ENCODE assay signal across 8 mouse cellular contexts in the genomic region with DNA sequence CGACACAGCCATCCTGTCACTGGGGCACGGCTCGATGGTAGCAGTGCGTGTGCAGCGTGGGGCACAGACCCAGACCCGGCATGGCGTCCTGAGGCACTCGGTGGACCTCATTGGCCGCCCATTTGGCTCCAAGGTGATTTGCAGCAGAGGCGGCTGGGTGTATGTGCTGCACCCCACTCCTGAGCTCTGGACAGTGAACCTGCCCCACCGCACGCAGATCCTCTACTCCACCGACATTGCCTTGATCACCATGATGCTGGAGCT. TPM values are rescaled to one million over a fixed set of nuclear protein-coding genes. Genes with fewer than 3 reads are reported as not detected.
DNase-seq lines count a peak whose midpoint lies in the region; ATAC-seq and TF ChIP-seq lines count a peak whose summit lies in the region.

No protein-coding gene starts in this region.

- H3K27ac ChIP-seq in heart, embryonic 11.5 days (ENCODE audit: low read depth, low read length) = no peak overlapping the region
- no peak overlapping the region for H3K27ac ChIP-seq in ES-Bruce4 (ENCODE audit: insufficient read depth, low read length)
- H3K27ac ChIP-seq in macrophage = 0 out of 2 replicates have a peak overlapping the region, but pooled peaks have one; percentile 5

- no peak for ATAC-seq in heart, embryonic 11.5 days (replicated peaks; ENCODE audit: insufficient number of reproducible peaks, low FRiP score, low TSS enrichment)
- ATAC-seq in granulocyte monocyte progenitor cell, adult 5-6 weeks (replicated peaks; ENCODE audit: poor library complexity, severe bottlenecking) = peak; percentile 6; the same call in 1 of the 2 replicates

- intact Hi-C loops in heart, postnatal 14 days (cut with DNase I) = no loop called here

- H3K36me3 ChIP-seq in heart, embryonic 11.5 days (ENCODE audit: control insufficient read depth, insufficient read depth, low read length) = no peaks in the 10 kb centered on the region
- no peaks in the 10 kb centered on the region for H3K36me3 ChIP-seq in ES-Bruce4 (ENCODE audit: control insufficient read depth, insufficient read depth, low read length, poor library complexity, severe bottlenecking)
- H3K36me3 ChIP-seq in macrophage (ENCODE audit: inconsistent target) = peaks cover 8% of the 10 kb centered on the region; the same call in 1 of the 2 replicates

- peaks cover 17% of the 10 kb centered on the region for H3K79me2 ChIP-seq in macrophage (ENCODE audit: inconsistent target)

- DNase-seq in heart, postnatal 14 days = no peak
- DNase-seq in adrenal gland, postnatal 25 days = no peak
- no peak for DNase-seq in ovary, postnatal 14 days (ENCODE audit: low spot score)
- DNase-seq in gastrocnemius, adult 8-10 months (ENCODE audit: low spot score in 2 of 2) = no peak

- WGBS in heart, embryonic 11.5 days (ENCODE audit: insufficient replicate concordance) = 7% methylated on average over 13 of the region's 13 CpGs
- 9% methylated on average over 13 of the region's 13 CpGs for WGBS in macrophage (ENCODE audit: missing documents)

- peak overlapping the region; percentile 83 for H3K9ac ChIP-seq in heart, embryonic 11.5 days (ENCODE audit: low read depth, low read length)
- peak overlapping the region; percentile 64 for H3K9ac ChIP-seq in ES-Bruce4 (ENCODE audit: low read depth, poor library complexity, severe bottlenecking)

- TF ChIP-seq CTCF in ES-Bruce4 (IDR thresholded peaks at IDR 0.05; ENCODE audit: low read depth, low read length) = no peak

- H3K9me3 ChIP-seq in heart, embryonic 11.5 days (replicated peaks; ENCODE audit: control insufficient read depth, low read length) = no peaks in the 10 kb centered on the region
- H3K9me3 ChIP-seq in ES-Bruce4 (replicated peaks; ENCODE audit: control insufficient read depth, insufficient read depth, low read length, poor library complexity, severe bottlenecking) = no peaks in the 10 kb centered on the region

- peaks cover 38% of the 10 kb centered on the region for H3K4me1 ChIP-seq in heart, embryonic 11.5 days (ENCODE audit: control insufficient read depth, insufficient read depth, low read length)
- H3K4me1 ChIP-seq in ES-Bruce4 (ENCODE audit: control insufficient read depth, insufficient read depth, low read length) = peaks cover 4% of the 10 kb centered on the region

- peak overlapping the region; percentile 69 for H3K4me3 ChIP-seq in heart, embryonic 11.5 days (ENCODE audit: low read depth, low read length)
- H3K4me3 ChIP-seq in ES-Bruce4 (ENCODE audit: low read depth, low read length) (peak overlapping the region; percentile 90), macrophage (ENCODE audit: inconsistent target) (peak overlapping the region; percentile 75)

- no peak for TF ChIP-seq EP300 in ES-Bruce4 (IDR thresholded peaks at IDR 0.05; ENCODE audit: insufficient read depth, low read depth, low read length)

- no peak for TF ChIP-seq POLR2A in ES-Bruce4 (IDR thresholded peaks at IDR 0.05; ENCODE audit: insufficient read depth, low read length)

- H3K4me2 ChIP-seq in heart, embryonic 11.5 days = peak overlapping the region; percentile 75

- H3K27me3 ChIP-seq in heart, embryonic 11.5 days (ENCODE audit: control insufficient read depth, insufficient read depth, low read length) = no peaks in the 10 kb centered on the region
- no peaks in the 10 kb centered on the region for H3K27me3 ChIP-seq in ES-Bruce4 (ENCODE audit: control insufficient read depth, insufficient read depth, low read length, poor library complexity, severe bottlenecking)

RNA-seq across cellular contexts. Expression of a gene that starts 0.7 kb away (rescaled TPM):
- 3.4 and 4.6 TPM in 2 replicates for polyA plus RNA-seq in heart, embryonic 11.5 days (2014; fragmentation: Nextera tagmentation; extraction: Ambion mirVana)
- total RNA-seq in heart, postnatal 14 days (2021) = 1 to 10 TPM; 3.3 to 4.7 TPM
- 13.0 and 14.8 TPM in 2 replicates for polyA plus RNA-seq in ES-Bruce4 (2011; ENCODE audit: insufficient read depth, insufficient read length, low read depth, missing spikeins)
- 18.6 and 21.9 TPM in 2 replicates for total RNA-seq in granulocyte monocyte progenitor cell, adult 5-6 weeks (2014; fragmentation: Nextera tagmentation)
- total RNA-seq in granulocyte monocyte progenitor cell, adult 5-6 weeks (2017) = 10.0 and 10.1 TPM in 2 replicates
- 10 to 100 TPM in 4 of 26 experiments, 1 to 10 TPM in 22; 1.3 to 13.3 (median 5.5) TPM for total RNA-seq in macrophage (2018; cell fraction: chromatin; rRNA removed)
- total RNA-seq in macrophage (2018; cell fraction: cytosol; rRNA removed) = 1 to 10 TPM; 2.4 to 8.1 (median 4.7) TPM
- total RNA-seq in macrophage (2018; cell fraction: nucleus; rRNA removed) = 10 to 100 TPM in 3 of 26 experiments, 1 to 10 TPM in 23; 1.4 to 22.2 (median 4.6) TPM
- polyA plus RNA-seq in macrophage (2018) = 3.4 to 25.1 TPM (median 4.4 TPM) in 3 replicates
- total RNA-seq in adrenal gland, postnatal 25 days (2021) = 9.6 and 11.0 TPM in 2 replicates
- 1 to 10 TPM; 2.1 to 2.7 (median 2.5) TPM for total RNA-seq in gastrocnemius, adult 8-10 months (2022)

RNA-seq across cellular contexts. Expression of a gene that starts 6.5 kb away (rescaled TPM):
- polyA plus RNA-seq in heart, embryonic 11.5 days (2014; fragmentation: Nextera tagmentation; extraction: Ambion mirVana) = 454 and 458 TPM in 2 replicates
- 100 to 1,000 TPM in 1 of 2 experiments, 10 to 100 TPM in 1; 98.4 to 117 TPM for total RNA-seq in heart, postnatal 14 days (2021)
- polyA plus RNA-seq in ES-Bruce4 (2011; ENCODE audit: insufficient read depth, insufficient read length, low read depth, missing spikeins) (140 and 147 TPM in 2 replicates), macrophage (2018) (135 to 330 TPM (median 190 TPM) in 3 replicates)
- 4.2 TPM in 1 of 2 replicates, not detected in the other for total RNA-seq in granulocyte monocyte progenitor cell, adult 5-6 weeks (2014; fragmentation: Nextera tagmentation)
- 0.57 and 1.4 TPM in 2 replicates for total RNA-seq in granulocyte monocyte progenitor cell, adult 5-6 weeks (2017)
- 100 to 1,000 TPM in 5 of 26 experiments, 10 to 100 TPM in 18, 1 to 10 TPM in 3; 3.7 to 154 (median 33.6) TPM for total RNA-seq in macrophage (2018; cell fraction: chromatin; rRNA removed)
- total RNA-seq in macrophage (2018; cell fraction: cytosol; rRNA removed) = 100 to 1,000 TPM; 119 to 258 (median 181) TPM
- total RNA-seq in macrophage (2018; cell fraction: nucleus; rRNA removed) = 100 to 1,000 TPM in 7 of 26 experiments, 10 to 100 TPM in 19; 17.8 to 207 (median 69.1) TPM
- total RNA-seq in adrenal gland, postnatal 25 days (2021) = 24.3 and 27.3 TPM in 2 replicates
- 1 to 10 TPM; 2.8 to 8.5 (median 5.7) TPM for total RNA-seq in gastrocnemius, adult 8-10 months (2022)

RNA-seq across cellular contexts. Expression of a gene that starts 34.5 kb away (rescaled TPM):
- polyA plus RNA-seq in heart, embryonic 11.5 days (2014; fragmentation: Nextera tagmentation; extraction: Ambion mirVana) = 41.8 and 42.8 TPM in 2 replicates
- 10 to 100 TPM; 22.6 to 22.7 TPM for total RNA-seq in heart, postnatal 14 days (2021)
- 13.4 and 14.6 TPM in 2 replicates for polyA plus RNA-seq in ES-Bruce4 (2011; ENCODE audit: insufficient read depth, insufficient read length, low read depth, missing spikeins)
- total RNA-seq in granulocyte monocyte progenitor cell, adult 5-6 weeks (2014; fragmentation: Nextera tagmentation) = 28.0 and 32.0 TPM in 2 replicates
- total RNA-seq in granulocyte monocyte progenitor cell, adult 5-6 weeks (2017) = 33.3 and 41.2 TPM in 2 replicates
- 10 to 100 TPM in 5 of 26 experiments, 1 to 10 TPM in 21; 1.9 to 11.0 (median 6.1) TPM for total RNA-seq in macrophage (2018; cell fraction: chromatin; rRNA removed)
- total RNA-seq in macrophage (2018; cell fraction: cytosol; rRNA removed) = 10 to 100 TPM; 10.4 to 21.8 (median 16.3) TPM
- 10 to 100 TPM in 16 of 26 experiments, 1 to 10 TPM in 10; 6.3 to 21.7 (median 11.4) TPM for total RNA-seq in macrophage (2018; cell fraction: nucleus; rRNA removed)
- polyA plus RNA-seq in macrophage (2018) = 17.0 to 24.0 TPM (median 23.4 TPM) in 3 replicates
- 34.8 and 36.2 TPM in 2 replicates for total RNA-seq in adrenal gland, postnatal 25 days (2021)
- total RNA-seq in gastrocnemius, adult 8-10 months (2022) = 10 to 100 TPM; 11.4 to 19.6 (median 16.3) TPM

RNA-seq across cellular contexts. Expression of a gene that starts 34.5 kb away (rescaled TPM):
- 50.0 and 51.3 TPM in 2 replicates for polyA plus RNA-seq in heart, embryonic 11.5 days (2014; fragmentation: Nextera tagmentation; extraction: Ambion mirVana)
- total RNA-seq in heart, postnatal 14 days (2021) = 10 to 100 TPM; 36.9 to 37.0 TPM
- polyA plus RNA-seq in ES-Bruce4 (2011; ENCODE audit: insufficient read depth, insufficient read length, low read depth, missing spikeins) (49.1 and 49.4 TPM in 2 replicates), macrophage (2018) (25.8 to 45.9 TPM (median 27.0 TPM) in 3 replicates)
- total RNA-seq in granulocyte monocyte progenitor cell, adult 5-6 weeks (2014; fragmentation: Nextera tagmentation) = 49.6 and 51.3 TPM in 2 replicates
- total RNA-seq in granulocyte monocyte progenitor cell, adult 5-6 weeks (2017) = 57.2 and 60.9 TPM in 2 replicates
- total RNA-seq in macrophage (2018; cell fraction: chromatin; rRNA removed) = 10 to 100 TPM in 19 of 26 experiments, 1 to 10 TPM in 7; 5.3 to 34.1 (median 17.7) TPM
- 10 to 100 TPM; 20.9 to 34.0 (median 27.7) TPM for total RNA-seq in macrophage (2018; cell fraction: cytosol; rRNA removed)
- total RNA-seq in macrophage (2018; cell fraction: nucleus; rRNA removed) = 10 to 100 TPM in 14 of 26 experiments, 1 to 10 TPM in 12; 4.4 to 26.4 (median 12.6) TPM
- 69.6 and 71.2 TPM in 2 replicates for total RNA-seq in adrenal gland, postnatal 25 days (2021)
- total RNA-seq in gastrocnemius, adult 8-10 months (2022) = 10 to 100 TPM; 36.2 to 40.8 (median 38.9) TPM
